Mouse (Mus musculus): ENCODE data around the gene Nxn.

DNA sequence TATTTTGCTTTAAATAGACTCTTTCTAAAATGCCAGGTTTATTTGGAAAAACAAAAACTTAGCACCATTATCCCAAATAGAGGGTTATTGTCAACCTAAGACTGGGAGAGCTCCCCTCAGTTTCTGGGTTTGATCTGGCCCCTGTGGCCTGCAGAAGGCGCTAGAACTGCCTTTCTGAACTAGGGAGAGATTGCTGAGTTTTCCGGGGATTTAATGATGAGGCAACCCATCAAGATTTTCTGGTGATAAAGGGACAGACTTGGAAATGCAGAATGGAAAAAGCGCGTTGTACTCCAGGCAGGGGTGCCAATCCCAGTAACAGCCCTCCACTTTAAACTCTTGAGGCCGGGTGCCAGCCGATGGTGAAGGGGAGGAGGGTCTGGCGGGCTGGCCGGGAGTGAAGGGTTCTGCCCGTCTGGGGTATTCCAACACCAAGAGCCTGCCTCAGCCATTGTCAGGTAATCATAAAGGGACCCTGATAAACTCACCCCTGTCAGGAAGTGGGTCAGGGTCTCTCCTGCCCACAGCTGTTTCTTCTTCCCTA, 100.4 kb downstream of the Nxn start:
- no peak for TF ChIP-seq GATA1 (IDR thresholded peaks at IDR 0.05; ENCODE audit: borderline replicate concordance, low read length)
- no peak for TF ChIP-seq CTCF (IDR thresholded peaks at IDR 0.05; ENCODE audit: low read depth, low read length)
